Mouse (Mus musculus) heart, embryonic 11.5 days (tissue): ENCODE results near the gene Olfr524. TPM values are rescaled to one million over a fixed set of nuclear protein-coding genes. Genes with fewer than 3 reads are reported as not detected.

Experiments used
- ATAC-seq: fragments of 200-750 bp; cut with Nextera tagmentation; replicated peaks from 2 replicates; pipeline ENCODE4 v1.8.0; 2017; ENCODE audit warnings: moderate library complexity; ENCODE audit not compliant: insufficient number of reproducible peaks, low FRiP score, low TSS enrichment
- H3K27ac ChIP-seq: fragments of 300-500 bp; sonication (generic); 2 replicates; pipeline ENCODE4 v1.5.1; 2014; ENCODE audit warnings: mild to moderate bottlenecking, low read depth, low read length
- H3K27me3 ChIP-seq: fragments of 300-500 bp; sonication (generic); 2 replicates; pipeline ENCODE4 v1.6.1; 2014; ENCODE audit warnings: mild to moderate bottlenecking, low read length, mixed read lengths; ENCODE audit not compliant: control insufficient read depth, insufficient read depth
- H3K36me3 ChIP-seq: fragments of 300-500 bp; sonication (generic); 2 replicates; pipeline ENCODE4 v1.6.1; 2014; ENCODE audit warnings: mild to moderate bottlenecking, low read length, moderate library complexity, mixed read lengths; ENCODE audit not compliant: control insufficient read depth, insufficient read depth
- H3K4me1 ChIP-seq: fragments of 300-500 bp; sonication (generic); 2 replicates; pipeline ENCODE4 v1.6.1; 2014; ENCODE audit warnings: low read length; ENCODE audit not compliant: control insufficient read depth, insufficient read depth
- H3K4me2 ChIP-seq: fragments of 300-500 bp; sonication (generic); 2 replicates; pipeline ENCODE4 v1.6.1; 2014; ENCODE audit warnings: mild to moderate bottlenecking, moderate library complexity
- H3K4me3 ChIP-seq: fragments of 300-500 bp; sonication (generic); 2 replicates; pipeline ENCODE4 v1.5.1; 2014; ENCODE audit warnings: low read depth, low read length
- H3K9ac ChIP-seq: fragments of 300-500 bp; sonication (generic); 2 replicates; pipeline ENCODE4 v1.6.1; 2014; ENCODE audit warnings: mild to moderate bottlenecking, low read depth, low read length, moderate library complexity
- H3K9me3 ChIP-seq: fragments of 300-500 bp; sonication (generic); replicated peaks from 2 replicates; pipeline ENCODE4 v1.6.1; 2016; ENCODE audit warnings: low read length; ENCODE audit not compliant: control insufficient read depth
- WGBS: fragments of 180-500 bp; shearing (Covaris S2); extraction: QIAGEN DNeasy Blood & Tissue Kit; methylation state at CpG from one replicate; pipeline ENCODE4 v1.1.7; 2014; ENCODE audit not compliant: insufficient replicate concordance; 5-methylcytosine and 5-hydroxymethylcytosine counted together
- polyA plus RNA-seq: library from polyadenylated mRNA; unstranded; fragments of >200 nt; fragmentation: Nextera tagmentation; extraction: Ambion mirVana; gene quantifications from 2 replicates; pipeline ENCODE4 v1.2.1, GENCODE M21; 2014

The Olfr524 gene
- polyA plus RNA-seq, 1 experiment from 2014 or later = not detected

DNA sequence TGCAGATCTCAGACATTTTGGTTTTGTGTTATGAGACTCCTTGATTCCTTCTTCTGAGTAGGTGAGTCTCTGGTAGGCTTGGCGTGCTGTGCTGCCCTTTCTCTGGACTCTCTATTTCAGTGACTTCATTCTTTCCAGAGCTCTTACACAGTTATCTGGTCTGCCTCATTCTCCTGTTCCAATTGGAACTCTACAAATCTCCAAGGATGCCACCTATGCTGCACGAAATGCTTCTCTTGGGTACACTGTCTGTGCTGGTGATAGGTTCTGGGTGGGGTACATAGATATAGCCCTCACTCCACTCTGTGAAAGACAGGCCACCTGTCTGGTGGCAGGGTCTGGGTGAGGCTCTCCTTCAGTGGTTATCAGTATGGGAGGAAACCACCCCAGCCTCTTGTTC, 12.2 kb upstream of the Olfr524 start, which contains the start of gene Cd163l1:
TSS of gene Cd163l1 (plus strand) at position 301 of the 400 bp plus-strand sequence.
- Histone ChIP-seq H3K9me3 (no peaks in the 10 kb centered on the region), H3K4me1 (no peaks in the 10 kb centered on the region), H3K4me3 (no peak within 1 kb of the TSS), H3K36me3 (no peaks in the 10 kb centered on the region), H3K27ac (no peak within 1 kb of the TSS), H3K27me3 (no peaks in the 10 kb centered on the region), H3K9ac (no peak within 1 kb of the TSS), H3K4me2 (no peak within 1 kb of the TSS)
- ATAC-seq = no peak
- 74% methylated on average over 2 of the region's 2 CpGs for WGBS

DNA sequence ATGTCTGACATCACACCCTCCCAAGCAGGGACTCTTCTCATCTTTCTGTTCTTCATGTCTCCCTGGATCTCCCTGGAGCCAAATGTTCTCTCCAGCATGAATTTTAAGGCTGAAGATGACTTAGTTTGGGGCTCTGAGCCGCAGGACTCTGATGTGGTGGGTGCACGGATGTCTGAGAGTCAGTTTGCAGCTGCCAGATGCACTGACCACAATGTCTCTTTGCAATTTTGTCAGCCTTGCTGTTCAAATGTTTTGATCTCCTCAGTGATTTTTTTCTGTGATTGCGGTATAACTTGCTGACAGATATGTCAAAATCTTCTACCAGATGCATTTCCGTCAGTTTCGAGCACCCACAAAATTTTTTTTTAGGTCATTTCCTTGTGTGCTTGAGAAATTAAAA, 8.1 kb upstream of the Olfr524 start:
- ATAC-seq = no peak
- WGBS = 75% methylated on average over 5 of the region's 5 CpGs
- H3K4me3 ChIP-seq = no peak overlapping the region

DNA sequence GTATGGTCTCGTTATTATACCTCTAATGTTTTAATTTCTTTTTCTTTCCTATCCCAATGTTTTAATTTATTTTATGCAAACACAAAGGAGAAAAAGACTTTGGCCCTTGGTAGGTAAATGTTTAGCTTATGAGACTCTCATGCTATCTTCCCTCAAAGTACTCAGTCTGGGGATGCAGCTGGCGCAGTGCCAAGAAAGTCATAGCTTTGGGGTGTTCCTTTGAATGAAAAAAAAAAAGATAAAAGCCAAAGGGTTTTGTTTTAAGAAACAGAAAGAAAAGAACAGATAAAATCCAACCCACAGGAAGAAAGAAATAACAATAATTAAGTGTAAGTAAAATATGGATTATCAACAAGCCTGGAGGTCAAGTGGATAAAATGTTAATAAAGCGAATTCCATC, 2.9 kb upstream of the Olfr524 start:
- H3K9me3 ChIP-seq = no peaks in the 10 kb centered on the region
- H3K36me3 ChIP-seq = no peaks in the 10 kb centered on the region
- no peak overlapping the region for H3K9ac ChIP-seq
- no peak for ATAC-seq
- 65% methylated on average over 3 of the region's 3 CpGs for WGBS
- H3K4me3 ChIP-seq = no peak overlapping the region
- H3K4me1 ChIP-seq = no peaks in the 10 kb centered on the region
- no peak overlapping the region for H3K4me2 ChIP-seq
- H3K27ac ChIP-seq = no peak overlapping the region
- no peaks in the 10 kb centered on the region for H3K27me3 ChIP-seq

More for the DNA sequence above, 8.1 kb upstream of the Olfr524 start:
- Histone ChIP-seq H3K36me3 (no peaks in the 10 kb centered on the region), H3K27ac (no peak overlapping the region), H3K4me2 (no peak overlapping the region), H3K9me3 (no peaks in the 10 kb centered on the region), H3K4me1 (no peaks in the 10 kb centered on the region), H3K27me3 (no peaks in the 10 kb centered on the region), H3K9ac (no peak overlapping the region)

DNA sequence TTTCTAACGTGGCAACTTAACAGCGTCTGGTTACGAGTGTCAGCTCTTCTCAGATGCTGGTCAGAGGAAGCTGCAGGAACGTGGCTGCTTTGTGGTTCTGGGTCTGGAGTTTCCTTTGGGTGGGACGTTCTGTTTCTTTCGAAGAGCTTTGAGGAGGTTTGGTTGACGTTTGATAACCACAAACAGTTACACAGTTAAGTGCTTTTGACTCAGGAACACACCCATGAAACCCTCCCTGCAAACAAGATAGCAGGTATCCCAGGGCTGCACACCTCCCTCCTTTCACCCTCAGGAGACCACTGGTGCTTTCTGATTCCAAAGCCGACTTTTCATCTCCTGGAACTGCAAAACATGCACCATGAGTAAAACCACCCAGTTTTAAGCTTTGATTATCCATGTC, 2.4 kb upstream of the Olfr524 start:
- no peak overlapping the region for H3K9ac ChIP-seq
- H3K4me3 ChIP-seq = no peak overlapping the region
- H3K36me3 ChIP-seq = no peaks in the 10 kb centered on the region
- ATAC-seq = no peak
- H3K4me2 ChIP-seq = no peak overlapping the region
- H3K9me3 ChIP-seq = no peaks in the 10 kb centered on the region
- no peaks in the 10 kb centered on the region for H3K27me3 ChIP-seq
- H3K27ac ChIP-seq = no peak overlapping the region
- H3K4me1 ChIP-seq = no peaks in the 10 kb centered on the region
- WGBS = 65% methylated on average over 8 of the region's 8 CpGs

DNA sequence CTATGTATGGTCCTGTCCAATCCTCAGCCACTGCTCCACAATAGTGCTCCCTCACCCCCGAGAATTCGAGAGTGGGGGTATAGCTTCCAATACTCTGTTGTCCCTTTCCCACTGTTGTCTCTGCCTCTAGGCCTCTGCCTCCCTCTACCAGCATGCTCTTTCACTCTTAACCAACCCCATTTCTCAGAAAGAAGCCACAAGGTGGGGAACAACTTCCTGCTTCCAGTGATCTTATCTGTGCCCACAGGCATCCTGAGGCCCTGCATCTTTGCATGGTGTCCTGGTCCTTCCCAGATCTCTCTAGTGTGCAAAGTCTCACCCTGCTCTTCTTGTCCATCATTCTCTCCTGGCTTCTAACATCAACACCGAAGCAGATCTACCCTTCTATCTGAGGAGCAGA, 1.1 kb upstream of the Olfr524 start:
- Histone ChIP-seq H3K4me1 (no peaks in the 10 kb centered on the region), H3K9ac (no peak overlapping the region), H3K27me3 (no peaks in the 10 kb centered on the region), H3K9me3 (no peaks in the 10 kb centered on the region), H3K27ac (no peak overlapping the region), H3K36me3 (no peaks in the 10 kb centered on the region), H3K4me2 (no peak overlapping the region), H3K4me3 (no peak overlapping the region)
- 72% methylated on average over 3 of the region's 3 CpGs for WGBS
- ATAC-seq = no peak

DNA sequence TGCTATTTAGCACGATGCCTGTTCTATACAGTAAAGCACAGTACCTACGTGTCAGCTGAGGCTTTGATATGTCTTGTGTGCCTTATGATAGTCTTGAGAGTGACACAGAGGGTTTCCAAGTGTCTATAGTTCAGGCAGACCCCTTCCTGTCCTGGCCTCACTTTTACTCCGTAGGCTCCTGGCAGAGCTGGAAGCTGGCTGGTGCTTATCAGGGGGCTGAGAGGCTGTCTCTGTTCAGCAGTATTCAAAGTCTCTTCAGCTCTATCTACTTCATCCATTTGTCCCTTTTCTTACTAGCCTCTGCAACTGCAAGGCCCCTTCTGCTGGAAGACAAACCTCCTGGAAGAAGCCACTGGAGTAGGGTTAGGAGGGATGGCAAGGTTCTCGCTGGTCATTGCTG, 4.7 kb downstream of the Olfr524 start:
- H3K27me3 ChIP-seq = no peaks in the 10 kb centered on the region
- H3K27ac ChIP-seq = no peak overlapping the region
- no peaks in the 10 kb centered on the region for H3K9me3 ChIP-seq
- no peak overlapping the region for H3K4me2 ChIP-seq
- no peak overlapping the region for H3K9ac ChIP-seq
- no peaks in the 10 kb centered on the region for H3K36me3 ChIP-seq
- no peak overlapping the region for H3K4me3 ChIP-seq
- no peaks in the 10 kb centered on the region for H3K4me1 ChIP-seq
- ATAC-seq = no peak
- WGBS = 79% methylated on average over 4 of the region's 4 CpGs

DNA sequence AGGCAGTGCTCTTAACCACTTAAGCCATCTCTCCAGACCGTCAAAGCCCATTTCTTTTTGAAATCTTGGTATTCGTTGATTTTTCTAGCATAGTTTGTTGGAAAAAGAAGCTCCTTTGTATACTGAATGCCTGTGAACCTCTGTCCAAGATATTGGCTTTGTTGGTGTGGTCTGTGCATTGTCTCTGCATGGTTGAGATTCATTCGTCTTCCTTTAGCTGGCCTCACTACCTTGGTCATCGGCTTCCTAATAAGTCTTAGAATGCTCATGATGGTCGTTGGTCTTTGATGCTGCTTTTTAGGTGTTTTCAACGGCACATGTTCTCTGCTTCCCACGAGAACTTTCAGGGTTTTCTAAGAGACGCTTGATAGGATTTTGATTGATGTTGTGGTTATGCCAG, 9.8 kb downstream of the Olfr524 start:
- no peak overlapping the region for H3K27ac ChIP-seq
- no peak overlapping the region for H3K4me2 ChIP-seq
- no peak overlapping the region for H3K4me3 ChIP-seq
- no peak for ATAC-seq
- H3K36me3 ChIP-seq = no peaks in the 10 kb centered on the region
- H3K9me3 ChIP-seq = no peaks in the 10 kb centered on the region
- no peak overlapping the region for H3K9ac ChIP-seq
- no peaks in the 10 kb centered on the region for H3K27me3 ChIP-seq
- H3K4me1 ChIP-seq = no peaks in the 10 kb centered on the region
- 74% methylated on average over 8 of the region's 8 CpGs for WGBS

DNA sequence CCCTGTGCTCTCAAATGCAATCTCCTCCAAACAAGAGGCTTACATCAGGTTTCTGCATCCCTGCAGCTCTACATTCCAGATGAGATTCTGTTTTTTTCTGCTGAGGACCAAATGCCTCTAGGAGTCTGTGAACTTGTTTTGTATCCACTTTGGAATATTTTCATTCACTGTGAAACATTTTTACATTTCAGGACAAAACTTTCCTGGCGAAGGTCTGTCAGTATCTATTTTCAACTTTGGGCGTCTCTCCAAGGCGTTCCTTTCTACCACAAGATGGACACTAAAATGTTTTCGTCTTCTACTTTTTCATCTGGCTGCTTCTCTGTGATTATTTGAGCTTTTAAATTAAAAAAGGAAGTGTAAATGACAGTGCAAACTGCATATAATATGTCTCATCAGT, 11.7 kb downstream of the Olfr524 start:
- Histone ChIP-seq H3K27ac (no peak overlapping the region), H3K27me3 (no peaks in the 10 kb centered on the region), H3K36me3 (no peaks in the 10 kb centered on the region), H3K9ac (no peak overlapping the region), H3K4me2 (no peak overlapping the region), H3K4me3 (no peak overlapping the region), H3K9me3 (no peaks in the 10 kb centered on the region), H3K4me1 (no peaks in the 10 kb centered on the region)
- WGBS = 81% methylated on average over 4 of the region's 4 CpGs
- ATAC-seq = no peak

DNA sequence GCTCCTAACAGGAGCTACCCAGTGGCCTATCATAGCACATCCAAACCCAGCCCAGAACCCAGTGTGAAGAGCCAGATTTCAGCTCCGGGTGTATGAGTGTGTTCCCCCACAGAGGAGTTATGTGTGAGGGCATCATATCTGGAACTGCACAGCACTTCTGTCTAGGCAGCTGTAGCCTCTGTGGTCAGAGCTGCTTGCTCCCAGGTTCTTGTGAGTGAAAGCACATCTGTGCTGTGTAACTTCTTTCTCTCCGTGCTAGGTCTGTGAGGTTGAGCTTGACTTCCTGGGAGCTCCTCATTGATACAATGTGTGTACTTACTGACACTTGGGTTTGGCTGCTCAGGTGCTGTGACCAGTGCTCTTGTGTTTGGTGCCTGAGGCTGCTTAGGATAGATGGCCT, 12.9 kb downstream of the Olfr524 start:
- 81% methylated on average over 2 of the region's 2 CpGs for WGBS
- no peak overlapping the region for H3K9ac ChIP-seq
- H3K4me1 ChIP-seq = no peaks in the 10 kb centered on the region
- H3K27ac ChIP-seq = no peak overlapping the region
- no peak overlapping the region for H3K4me3 ChIP-seq
- no peaks in the 10 kb centered on the region for H3K9me3 ChIP-seq
- H3K36me3 ChIP-seq = no peaks in the 10 kb centered on the region
- no peak for ATAC-seq
- no peak overlapping the region for H3K4me2 ChIP-seq
- no peaks in the 10 kb centered on the region for H3K27me3 ChIP-seq
